Mouse (Mus musculus): ENCODE measurements around the gene Dffa. TPM values are rescaled to one million over a fixed set of nuclear protein-coding genes. Genes with fewer than 3 reads are reported as not detected.

The Dffa gene
- polyA plus RNA-seq, 1 experiment from 2014 or later: 28.6 TPM

DNA sequence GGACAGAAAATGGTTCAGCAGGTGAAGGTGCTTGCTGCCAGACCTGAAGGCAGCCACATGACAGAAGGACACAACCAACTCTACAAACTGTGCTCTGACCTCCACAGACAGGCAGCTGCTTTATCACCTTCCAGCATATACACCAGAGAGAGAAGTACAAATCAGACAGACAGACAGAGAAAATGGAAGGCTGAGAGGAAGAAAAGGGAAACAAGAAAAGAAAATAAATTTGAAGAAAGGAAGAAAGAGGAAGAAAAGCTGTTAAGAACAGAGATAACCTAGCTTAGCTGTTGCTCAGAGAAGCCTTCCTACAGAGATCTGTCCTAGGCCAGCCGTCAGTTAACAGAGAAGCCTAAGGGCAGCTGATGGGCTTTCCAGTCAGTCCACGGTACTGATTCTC is 55.3 kb downstream of the Dffa start:
- no peak overlapping the region for H3K4me2 ChIP-seq (replicated peaks; ENCODE audit: low read depth, low read length)
- H3K9ac ChIP-seq (replicated peaks; ENCODE audit: low read depth, low read length): no peak overlapping the region
- H3K27ac ChIP-seq (ENCODE audit: low read length): no peak overlapping the region
- H3K4me1 ChIP-seq (ENCODE audit: control insufficient read depth, insufficient read depth, low read length): no peaks in the 10 kb centered on the region
- H3K9me3 ChIP-seq (ENCODE audit: control insufficient read depth, low read depth, low read length): no peaks in the 10 kb centered on the region
- H3K4me3 ChIP-seq (ENCODE audit: low read depth, low read length): no peak overlapping the region
- 84% methylated on average over 2 of the region's 2 CpGs for WGBS
- ATAC-seq (ENCODE audit: insufficient number of reproducible peaks, insufficient read depth, low FRiP score, low read depth): no peak
- peaks cover 75% of the 10 kb centered on the region for H3K36me3 ChIP-seq (ENCODE audit: control insufficient read depth, insufficient read depth, low read length)
- no peaks in the 10 kb centered on the region for H3K27me3 ChIP-seq (ENCODE audit: control insufficient read depth, insufficient read depth, low read length)

GRCm38 (mm10) chr4:149159891-149160290 is 55.9 kb downstream of the Dffa start:
- no peak for ATAC-seq (ENCODE audit: insufficient number of reproducible peaks, insufficient read depth, low FRiP score, low read depth)
- Histone ChIP-seq H3K9me3 (ENCODE audit: control insufficient read depth, low read depth, low read length) (no peaks in the 10 kb centered on the region), H3K27me3 (ENCODE audit: control insufficient read depth, insufficient read depth, low read length) (no peaks in the 10 kb centered on the region), H3K9ac (replicated peaks; ENCODE audit: low read depth, low read length) (no peak overlapping the region), H3K4me2 (replicated peaks; ENCODE audit: low read depth, low read length) (no peak overlapping the region), H3K4me1 (ENCODE audit: control insufficient read depth, insufficient read depth, low read length) (no peaks in the 10 kb centered on the region), H3K36me3 (ENCODE audit: control insufficient read depth, insufficient read depth, low read length) (peaks cover 68% of the 10 kb centered on the region), H3K27ac (ENCODE audit: low read length) (no peak overlapping the region), H3K4me3 (ENCODE audit: low read depth, low read length) (no peak overlapping the region)
- 82% methylated on average over 13 of the region's 13 CpGs for WGBS

- WGBS: 96% methylated on average over 6 of the region's 6 CpGs
- Histone ChIP-seq H3K27me3 (ENCODE audit: control insufficient read depth, insufficient read depth, low read length) (no peaks in the 10 kb centered on the region), H3K9me3 (ENCODE audit: control insufficient read depth, low read depth, low read length) (no peaks in the 10 kb centered on the region), H3K4me1 (ENCODE audit: control insufficient read depth, insufficient read depth, low read length) (no peaks in the 10 kb centered on the region), H3K36me3 (ENCODE audit: control insufficient read depth, insufficient read depth, low read length) (peaks cover 57% of the 10 kb centered on the region), H3K4me3 (ENCODE audit: low read depth, low read length) (no peak overlapping the region), H3K9ac (replicated peaks; ENCODE audit: low read depth, low read length) (no peak overlapping the region), H3K27ac (ENCODE audit: low read length) (no peak overlapping the region), H3K4me2 (replicated peaks; ENCODE audit: low read depth, low read length) (no peak overlapping the region)
- ATAC-seq (ENCODE audit: insufficient number of reproducible peaks, insufficient read depth, low FRiP score, low read depth): no peak
These were observed 57.2 kb downstream of the Dffa start for GRCm38 (mm10) chr4:149161166-149161565.

DNA sequence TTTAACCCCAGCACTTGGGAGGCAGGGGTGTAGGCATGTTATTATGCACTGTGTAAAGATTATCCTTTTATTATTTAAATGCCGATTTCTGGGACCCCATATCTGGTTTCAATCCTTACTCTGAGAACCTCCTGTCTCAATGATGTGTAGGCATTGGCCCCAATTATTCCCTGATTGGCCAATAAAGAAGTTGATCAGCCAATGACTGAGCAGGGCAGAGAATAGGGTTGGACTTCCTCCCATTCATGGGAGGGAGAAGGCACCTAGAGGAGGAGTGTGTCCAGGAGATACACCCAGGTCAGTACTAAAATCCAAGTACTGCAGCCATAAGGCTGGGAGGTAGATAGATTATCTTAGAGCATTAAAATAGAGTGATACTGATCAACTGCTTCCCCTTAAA is 59.2 kb downstream of the Dffa start:
- ATAC-seq (ENCODE audit: insufficient number of reproducible peaks, insufficient read depth, low FRiP score, low read depth): no peak
- no peak overlapping the region for H3K27ac ChIP-seq (ENCODE audit: low read length)
- H3K36me3 ChIP-seq (ENCODE audit: control insufficient read depth, insufficient read depth, low read length): peaks cover 39% of the 10 kb centered on the region
- H3K4me3 ChIP-seq (ENCODE audit: low read depth, low read length): no peak overlapping the region
- H3K4me2 ChIP-seq (replicated peaks; ENCODE audit: low read depth, low read length): no peak overlapping the region
- 68% methylated on average over 1 of the region's 1 CpGs for WGBS
- no peaks in the 10 kb centered on the region for H3K27me3 ChIP-seq (ENCODE audit: control insufficient read depth, insufficient read depth, low read length)
- no peaks in the 10 kb centered on the region for H3K4me1 ChIP-seq (ENCODE audit: control insufficient read depth, insufficient read depth, low read length)
- H3K9ac ChIP-seq (replicated peaks; ENCODE audit: low read depth, low read length): no peak overlapping the region
- H3K9me3 ChIP-seq (ENCODE audit: control insufficient read depth, low read depth, low read length): no peaks in the 10 kb centered on the region

- Histone ChIP-seq H3K27ac (ENCODE audit: low read length) (no peak overlapping the region), H3K27me3 (ENCODE audit: control insufficient read depth, insufficient read depth, low read length) (no peaks in the 10 kb centered on the region), H3K9me3 (ENCODE audit: control insufficient read depth, low read depth, low read length) (no peaks in the 10 kb centered on the region), H3K4me2 (replicated peaks; ENCODE audit: low read depth, low read length) (no peak overlapping the region), H3K4me1 (ENCODE audit: control insufficient read depth, insufficient read depth, low read length) (no peaks in the 10 kb centered on the region), H3K4me3 (ENCODE audit: low read depth, low read length) (no peak overlapping the region), H3K9ac (replicated peaks; ENCODE audit: low read depth, low read length) (no peak overlapping the region), H3K36me3 (ENCODE audit: control insufficient read depth, insufficient read depth, low read length) (peaks cover 32% of the 10 kb centered on the region)
- 63% methylated on average over 5 of the region's 5 CpGs for WGBS
- ATAC-seq (ENCODE audit: insufficient number of reproducible peaks, insufficient read depth, low FRiP score, low read depth): no peak
These were observed 60.2 kb downstream of the Dffa start for GRCm38 (mm10) chr4:149164150-149164549.

- under 1% methylated on average over 59 of the region's 59 CpGs for WGBS
- Histone ChIP-seq H3K27ac (ENCODE audit: low read length) (peak within 1 kb of the TSS; percentile 91), H3K4me3 (ENCODE audit: low read depth, low read length) (peak within 1 kb of the TSS; percentile 85), H3K4me1 (ENCODE audit: control insufficient read depth, insufficient read depth, low read length) (no peaks in the 10 kb centered on the region), H3K9me3 (ENCODE audit: control insufficient read depth, low read depth, low read length) (no peaks in the 10 kb centered on the region), H3K4me2 (replicated peaks; ENCODE audit: low read depth, low read length) (peak within 1 kb of the TSS; percentile 83), H3K36me3 (ENCODE audit: control insufficient read depth, insufficient read depth, low read length) (peaks cover 10% of the 10 kb centered on the region), H3K9ac (replicated peaks; ENCODE audit: low read depth, low read length) (peak within 1 kb of the TSS; percentile 89), H3K27me3 (ENCODE audit: control insufficient read depth, insufficient read depth, low read length) (no peaks in the 10 kb centered on the region)
- peak; percentile 98 for ATAC-seq (ENCODE audit: insufficient number of reproducible peaks, insufficient read depth, low FRiP score, low read depth)
These were observed 62.4 kb downstream of the Dffa start, which contains the start of gene Pgd for GRCm38 (mm10) chr4:149166215-149166946. TSS of gene Pgd (minus strand) at chr4:149166771.

- ATAC-seq (ENCODE audit: insufficient number of reproducible peaks, insufficient read depth, low FRiP score, low read depth): peak; percentile 14; the same call in 1 of the 2 replicates
- WGBS: under 1% methylated on average over 27 of the region's 27 CpGs
- H3K27ac ChIP-seq (ENCODE audit: low read length): peak overlapping the region; percentile 91
These were observed 63.1 kb downstream of the Dffa start for GRCm38 (mm10) chr4:149166957-149167611.

DNA sequence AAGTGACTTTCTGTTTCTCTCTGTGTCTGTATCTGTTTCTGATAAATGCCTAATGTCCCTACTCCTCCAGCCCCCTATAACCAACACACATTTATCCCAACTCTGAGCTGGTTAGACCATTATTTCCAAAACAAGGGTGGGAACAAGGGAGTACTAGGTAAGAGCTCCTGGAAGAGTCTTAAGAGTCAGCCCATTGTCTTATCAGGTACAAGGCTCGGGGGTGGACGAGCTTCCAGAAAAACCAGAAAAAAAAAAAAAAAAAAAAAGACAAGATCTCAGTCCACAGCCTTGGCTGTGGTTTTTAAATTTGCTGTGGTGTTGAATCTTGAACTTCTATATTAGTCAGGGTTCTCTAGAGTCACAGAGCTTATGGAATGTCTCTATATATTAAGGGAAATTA is 64.1 kb downstream of the Dffa start:
- H3K27ac ChIP-seq (ENCODE audit: low read length): no peak overlapping the region
- no peaks in the 10 kb centered on the region for H3K9me3 ChIP-seq (ENCODE audit: control insufficient read depth, low read depth, low read length)

More at GRCm38 (mm10) chr4:149166957-149167611, 63.1 kb downstream of the Dffa start:
- Histone ChIP-seq H3K9me3 (ENCODE audit: control insufficient read depth, low read depth, low read length) (no peaks in the 10 kb centered on the region), H3K9ac (replicated peaks; ENCODE audit: low read depth, low read length) (peak overlapping the region; percentile 89), H3K36me3 (ENCODE audit: control insufficient read depth, insufficient read depth, low read length) (peaks cover 5% of the 10 kb centered on the region; the same call in 1 of the 2 replicates), H3K27me3 (ENCODE audit: control insufficient read depth, insufficient read depth, low read length) (no peaks in the 10 kb centered on the region), H3K4me1 (ENCODE audit: control insufficient read depth, insufficient read depth, low read length) (no peaks in the 10 kb centered on the region), H3K4me2 (replicated peaks; ENCODE audit: low read depth, low read length) (peak overlapping the region; percentile 83), H3K4me3 (ENCODE audit: low read depth, low read length) (peak overlapping the region; percentile 85)

More for the DNA sequence above, 64.1 kb downstream of the Dffa start:
- H3K4me3 ChIP-seq (ENCODE audit: low read depth, low read length): peak overlapping the region; percentile 85; the same call in 1 of the 2 replicates
- no peak for ATAC-seq (ENCODE audit: insufficient number of reproducible peaks, insufficient read depth, low FRiP score, low read depth)
- H3K4me2 ChIP-seq (replicated peaks; ENCODE audit: low read depth, low read length): peak overlapping the region; percentile 83; the same call in 1 of the 2 replicates
- 74% methylated on average over 2 of the region's 2 CpGs for WGBS
- H3K27me3 ChIP-seq (ENCODE audit: control insufficient read depth, insufficient read depth, low read length): no peaks in the 10 kb centered on the region
- H3K9ac ChIP-seq (replicated peaks; ENCODE audit: low read depth, low read length): no peak overlapping the region
- H3K36me3 ChIP-seq (ENCODE audit: control insufficient read depth, insufficient read depth, low read length): no peaks in the 10 kb centered on the region; the same call in 1 of the 2 replicates
- H3K4me1 ChIP-seq (ENCODE audit: control insufficient read depth, insufficient read depth, low read length): 0 out of 2 replicates have a peak, but pooled peaks cover 2% of the 10 kb centered on the region
